Mouse (Mus musculus): ENCODE data around the gene Slit3. TPM values are rescaled to one million over a fixed set of nuclear protein-coding genes. Genes with fewer than 3 reads are reported as not detected.

Slit3 gene
- polyA plus RNA-seq, 1 experiment = 6.6 TPM

GRCm38 (mm10) chr11:35182887-35183286 is 61.9 kb downstream of the Slit3 start:
- no peak overlapping the region for H3K27ac ChIP-seq (ENCODE audit: insufficient read depth, low read depth, low read length)
- H3K27me3 ChIP-seq (ENCODE audit: control insufficient read depth, insufficient read depth, low read length) = no peaks in the 10 kb centered on the region
- no peaks in the 10 kb centered on the region for H3K36me3 ChIP-seq (ENCODE audit: control insufficient read depth, insufficient read depth, low read length)
- H3K4me1 ChIP-seq (ENCODE audit: control insufficient read depth, insufficient read depth, insufficient read length, low read length) = no peaks in the 10 kb centered on the region
- 85% methylated on average over 5 of the region's 5 CpGs for WGBS
- no peak overlapping the region for H3K4me3 ChIP-seq (ENCODE audit: low read depth, low read length)
- no peak for TF ChIP-seq CTCF (IDR thresholded peaks at IDR 0.05; ENCODE audit: extremely low read depth, insufficient read length, insufficient replicate concordance, low read depth, low read length)
- TF ChIP-seq POLR2A (IDR thresholded peaks at IDR 0.05; ENCODE audit: low read depth, low read length) = no peak

- WGBS = 85% methylated on average over 6 of the region's 6 CpGs
- no peaks in the 10 kb centered on the region for H3K36me3 ChIP-seq (ENCODE audit: control insufficient read depth, insufficient read depth, low read length)
Observed at GRCm38 (mm10) chr11:35194826-35195225, 73.8 kb downstream of the Slit3 start.

GRCm38 (mm10) chr11:35196777-35197176 is 75.8 kb downstream of the Slit3 start:
- Histone ChIP-seq H3K27me3 (ENCODE audit: control insufficient read depth, insufficient read depth, low read length) (no peaks in the 10 kb centered on the region), H3K4me1 (ENCODE audit: control insufficient read depth, insufficient read depth, insufficient read length, low read length) (no peaks in the 10 kb centered on the region), H3K27ac (ENCODE audit: insufficient read depth, low read depth, low read length) (no peak overlapping the region), H3K36me3 (ENCODE audit: control insufficient read depth, insufficient read depth, low read length) (no peaks in the 10 kb centered on the region), H3K4me3 (ENCODE audit: low read depth, low read length) (no peak overlapping the region)
- 87% methylated on average over 7 of the region's 7 CpGs for WGBS
- TF ChIP-seq POLR2A (IDR thresholded peaks at IDR 0.05; ENCODE audit: low read depth, low read length) (no peak), CTCF (IDR thresholded peaks at IDR 0.05; ENCODE audit: extremely low read depth, insufficient read length, insufficient replicate concordance, low read depth, low read length) (no peak)

More at GRCm38 (mm10) chr11:35194826-35195225, 73.8 kb downstream of the Slit3 start:
- TF ChIP-seq POLR2A (IDR thresholded peaks at IDR 0.05; ENCODE audit: low read depth, low read length) (no peak), CTCF (IDR thresholded peaks at IDR 0.05; ENCODE audit: extremely low read depth, insufficient read length, insufficient replicate concordance, low read depth, low read length) (no peak)
- Histone ChIP-seq H3K4me3 (ENCODE audit: low read depth, low read length) (no peak overlapping the region), H3K27me3 (ENCODE audit: control insufficient read depth, insufficient read depth, low read length) (no peaks in the 10 kb centered on the region), H3K27ac (ENCODE audit: insufficient read depth, low read depth, low read length) (no peak overlapping the region), H3K4me1 (ENCODE audit: control insufficient read depth, insufficient read depth, insufficient read length, low read length) (no peaks in the 10 kb centered on the region)

- TF ChIP-seq POLR2A (IDR thresholded peaks at IDR 0.05; ENCODE audit: low read depth, low read length) = no peak
- no peak for TF ChIP-seq CTCF (IDR thresholded peaks at IDR 0.05; ENCODE audit: extremely low read depth, insufficient read length, insufficient replicate concordance, low read depth, low read length)
- Histone ChIP-seq H3K36me3 (ENCODE audit: control insufficient read depth, insufficient read depth, low read length) (no peaks in the 10 kb centered on the region), H3K27me3 (ENCODE audit: control insufficient read depth, insufficient read depth, low read length) (no peaks in the 10 kb centered on the region), H3K27ac (ENCODE audit: insufficient read depth, low read depth, low read length) (no peak overlapping the region), H3K4me3 (ENCODE audit: low read depth, low read length) (no peak overlapping the region), H3K4me1 (ENCODE audit: control insufficient read depth, insufficient read depth, insufficient read length, low read length) (no peaks in the 10 kb centered on the region)
- 80% methylated on average over 6 of the region's 6 CpGs for WGBS
Observed at GRCm38 (mm10) chr11:35198537-35199088, 77.6 kb downstream of the Slit3 start.

- Histone ChIP-seq H3K36me3 (ENCODE audit: control insufficient read depth, insufficient read depth, low read length) (no peaks in the 10 kb centered on the region), H3K4me3 (ENCODE audit: low read depth, low read length) (no peak overlapping the region), H3K27ac (ENCODE audit: insufficient read depth, low read depth, low read length) (no peak overlapping the region), H3K4me1 (ENCODE audit: control insufficient read depth, insufficient read depth, insufficient read length, low read length) (no peaks in the 10 kb centered on the region), H3K27me3 (ENCODE audit: control insufficient read depth, insufficient read depth, low read length) (no peaks in the 10 kb centered on the region)
- WGBS = 86% methylated on average over 5 of the region's 5 CpGs
- no peak for TF ChIP-seq POLR2A (IDR thresholded peaks at IDR 0.05; ENCODE audit: low read depth, low read length)
Observed at GRCm38 (mm10) chr11:35202332-35202731, 81.3 kb downstream of the Slit3 start.

- Histone ChIP-seq H3K27me3 (ENCODE audit: control insufficient read depth, insufficient read depth, low read length) (no peaks in the 10 kb centered on the region), H3K4me3 (ENCODE audit: low read depth, low read length) (no peak overlapping the region), H3K36me3 (ENCODE audit: control insufficient read depth, insufficient read depth, low read length) (no peaks in the 10 kb centered on the region), H3K27ac (ENCODE audit: insufficient read depth, low read depth, low read length) (no peak overlapping the region), H3K4me1 (ENCODE audit: control insufficient read depth, insufficient read depth, insufficient read length, low read length) (no peaks in the 10 kb centered on the region)
- TF ChIP-seq POLR2A (IDR thresholded peaks at IDR 0.05; ENCODE audit: low read depth, low read length) = no peak
- no peak for TF ChIP-seq CTCF (IDR thresholded peaks at IDR 0.05; ENCODE audit: extremely low read depth, insufficient read length, insufficient replicate concordance, low read depth, low read length)
- WGBS = 70% methylated on average over 10 of the region's 10 CpGs
Observed at GRCm38 (mm10) chr11:35203673-35204072, 82.6 kb downstream of the Slit3 start.

- no peaks in the 10 kb centered on the region for H3K36me3 ChIP-seq (ENCODE audit: control insufficient read depth, insufficient read depth, low read length)
- WGBS = 43% methylated on average over 9 of the region's 9 CpGs
- no peak overlapping the region for H3K4me3 ChIP-seq (ENCODE audit: low read depth, low read length)
Observed at GRCm38 (mm10) chr11:35204084-35204483, 83.1 kb downstream of the Slit3 start.

More at GRCm38 (mm10) chr11:35204084-35204483, 83.1 kb downstream of the Slit3 start:
- TF ChIP-seq POLR2A (IDR thresholded peaks at IDR 0.05; ENCODE audit: low read depth, low read length) (no peak), CTCF (IDR thresholded peaks at IDR 0.05; ENCODE audit: extremely low read depth, insufficient read length, insufficient replicate concordance, low read depth, low read length) (no peak)
- Histone ChIP-seq H3K27me3 (ENCODE audit: control insufficient read depth, insufficient read depth, low read length) (no peaks in the 10 kb centered on the region), H3K27ac (ENCODE audit: insufficient read depth, low read depth, low read length) (no peak overlapping the region), H3K4me1 (ENCODE audit: control insufficient read depth, insufficient read depth, insufficient read length, low read length) (no peaks in the 10 kb centered on the region)
